Mouse (Mus musculus): ENCODE measurements around the gene Thumpd3. TPM values are rescaled to one million over a fixed set of nuclear protein-coding genes. Genes with fewer than 3 reads are reported as not detected.

Gene Thumpd3
- total and polyA plus RNA-seq, 2 experiments from 2014 or later, result 29.3 to 45.5 TPM

GRCm38 (mm10) chr6:113109956-113110355 lies 63.9 kb downstream of the Thumpd3 start:
- Histone ChIP-seq H3K36me3 (ENCODE audit: insufficient read depth, low read length) (peaks cover 37% of the 10 kb centered on the region), H3K4me2 (ENCODE audit: low read depth, low read length) (no peak overlapping the region), H3K4me1 (ENCODE audit: insufficient read depth, low read length) (no peaks in the 10 kb centered on the region), H3K27me3 (ENCODE audit: insufficient read depth, low read length) (no peaks in the 10 kb centered on the region), H3K27ac (no peak overlapping the region), H3K9me3 (ENCODE audit: low read length) (no peaks in the 10 kb centered on the region), H3K9ac (replicated peaks; ENCODE audit: low read length) (no peak overlapping the region), H3K4me3 (ENCODE audit: low read length) (no peak overlapping the region)
- DNase-seq (ENCODE audit: low spot score) (no peak), ATAC-seq (no peak)
- 86% methylated on average over 7 of the region's 7 CpGs for WGBS
- TF ChIP-seq CTCF (IDR thresholded peaks at IDR 0.05; ENCODE audit: low read depth), result no peak

Other genes starting within 250 kb of the Thumpd3 start
- gene Srgap3, start 99.0 kb upstream of the Thumpd3 start, total RNA-seq (2014; rRNA removed), result 49.4 and 55.8 TPM in 2 replicates
- 20.6 and 23.7 TPM in 2 replicates for gene Srgap3, start 99.0 kb upstream of the Thumpd3 start, polyA plus RNA-seq (2015; fragmentation: Nextera tagmentation; extraction: Ambion mirVana)
- 82.3 and 94.4 TPM in 2 replicates for gene Setd5, start 31.1 kb downstream of the Thumpd3 start, total RNA-seq (2014; rRNA removed)
- 47.1 and 50.0 TPM in 2 replicates for gene Setd5, start 31.1 kb downstream of the Thumpd3 start, polyA plus RNA-seq (2015; fragmentation: Nextera tagmentation; extraction: Ambion mirVana)
- 64.9 and 72.9 TPM in 2 replicates for gene Lhfpl4, start 149.2 kb downstream of the Thumpd3 start, total RNA-seq (2014; rRNA removed)
- gene Lhfpl4, start 149.2 kb downstream of the Thumpd3 start, polyA plus RNA-seq (2015; fragmentation: Nextera tagmentation; extraction: Ambion mirVana), result 50.9 and 56.0 TPM in 2 replicates
- gene Mtmr14, start 191.6 kb downstream of the Thumpd3 start, total RNA-seq (2014; rRNA removed), result 48.9 and 49.8 TPM in 2 replicates
- 29.1 and 34.8 TPM in 2 replicates for gene Mtmr14, start 191.6 kb downstream of the Thumpd3 start, polyA plus RNA-seq (2015; fragmentation: Nextera tagmentation; extraction: Ambion mirVana)
- 4.2 and 16.9 TPM in 2 replicates for gene Cpne9, start 236.1 kb downstream of the Thumpd3 start, total RNA-seq (2014; rRNA removed)
- 16.1 and 18.6 TPM in 2 replicates for gene Cpne9, start 236.1 kb downstream of the Thumpd3 start, polyA plus RNA-seq (2015; fragmentation: Nextera tagmentation; extraction: Ambion mirVana)

Measured in hindbrain, postnatal 0 days (tissue).